Mouse (Mus musculus) fat pad, adult 2 months (tissue): ENCODE measurements at regions not wholly inside any gene's neighbourhood (a gene's known extent, or its start where the extent isn't known, plus 50 kb on each side); places are given as distances from the start of the nearest gene placed in this dataset.

Source experiments
- DNase-seq: peaks from one replicate; pipeline ENCODE4 v3.0.0-alpha.2; 2011; ENCODE audit warnings: low read depth, low spot score; ENCODE audit errors: extremely low read depth

DNA sequence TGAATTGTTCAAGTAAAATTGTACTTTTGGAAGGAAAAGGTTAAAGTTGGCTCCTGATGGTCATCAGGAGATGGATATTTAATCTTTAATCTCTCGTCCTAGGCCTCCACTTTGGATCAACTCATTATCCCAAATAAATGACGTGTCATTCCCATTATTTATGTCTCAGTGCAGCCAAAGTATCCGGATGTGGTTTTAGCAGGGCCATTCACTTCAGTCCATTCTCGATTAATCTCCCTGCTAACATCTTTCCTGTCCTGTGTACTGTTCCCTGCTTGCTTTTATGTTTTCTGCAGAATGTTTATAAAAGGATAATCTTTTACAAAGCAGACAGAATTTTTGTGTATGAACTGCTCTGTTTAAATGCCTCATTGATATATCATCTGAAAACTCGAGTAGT is 60.4 kb upstream of the Prox1 start:
- DNase-seq = no peak

DNA sequence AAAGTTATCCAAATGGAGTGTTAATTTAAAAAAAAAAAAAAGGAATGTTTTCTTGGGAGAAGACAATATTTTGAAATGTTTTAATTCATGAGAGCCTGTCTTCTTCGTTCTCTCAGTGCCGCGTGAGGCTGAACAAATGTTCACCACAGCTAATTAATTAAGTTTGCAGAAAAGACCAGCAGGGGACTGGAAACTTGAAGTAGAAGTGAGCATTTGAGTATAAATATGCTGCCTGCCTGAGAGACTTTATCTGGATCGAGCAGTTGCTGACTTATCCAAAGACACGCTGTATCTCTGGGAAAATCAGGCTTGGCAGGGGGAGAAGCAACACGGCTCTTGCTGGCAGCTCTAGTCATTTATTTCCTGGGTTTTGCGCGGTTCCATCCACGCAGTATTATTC is 49.9 kb upstream of the Prox1 start:
- no peak for DNase-seq
